Mouse (Mus musculus) skeletal muscle tissue, adult 2 months (tissue): ENCODE measurements around the gene Gm20388.

Experiments used
- DNase-seq: peaks from one replicate; pipeline ENCODE4 v3.0.0-alpha.2; 2012; ENCODE audit warnings: low read depth, low spot score

Gene Gm20388

DNA sequence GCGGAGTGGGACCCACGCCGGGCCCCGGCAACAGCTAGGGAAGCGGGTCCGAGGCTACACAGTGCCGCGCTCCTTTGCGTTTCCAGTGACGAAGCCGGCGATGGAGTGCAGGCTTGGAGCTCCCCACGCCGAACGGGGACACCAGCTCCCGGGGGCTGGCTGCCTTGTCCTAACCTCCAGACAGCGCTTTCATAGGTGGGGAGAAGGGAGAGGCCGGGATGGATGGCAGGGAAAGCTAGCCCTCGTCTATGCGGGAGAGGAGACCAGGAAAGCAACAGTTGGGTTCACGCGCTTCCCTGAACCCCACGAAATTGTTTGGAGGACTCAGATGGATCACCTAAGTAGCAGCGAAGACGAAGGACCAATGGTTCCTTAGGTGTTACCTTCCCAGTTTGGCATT is 1204.5 kb downstream of the Gm20388 start:
- no peak for DNase-seq

DNA sequence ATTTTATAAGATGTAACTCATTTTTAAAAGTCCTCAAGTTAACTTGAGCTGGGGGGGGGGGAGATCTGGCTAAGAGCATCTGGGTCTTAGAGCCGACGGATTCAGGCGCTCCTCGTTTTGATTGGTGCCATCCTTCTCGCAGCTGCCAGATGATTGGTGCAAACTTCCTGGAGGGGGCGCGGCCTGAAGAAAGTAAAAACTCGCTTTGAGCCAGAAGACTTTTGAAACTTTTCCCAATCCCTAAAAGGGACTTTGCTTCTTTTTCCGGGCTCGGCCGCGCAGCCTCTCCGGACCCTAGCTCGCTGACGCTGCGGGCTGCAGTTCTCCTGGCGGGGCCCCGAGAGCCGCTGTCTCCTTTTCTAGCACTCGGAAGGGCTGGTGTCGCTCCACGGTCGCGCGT is 1205.3 kb downstream of the Gm20388 start, which contains the start of gene Foxc2:
TSS of gene Foxc2 (plus strand) at position 224 of the 400 bp plus-strand sequence.
- DNase-seq: peak; percentile 80

DNA sequence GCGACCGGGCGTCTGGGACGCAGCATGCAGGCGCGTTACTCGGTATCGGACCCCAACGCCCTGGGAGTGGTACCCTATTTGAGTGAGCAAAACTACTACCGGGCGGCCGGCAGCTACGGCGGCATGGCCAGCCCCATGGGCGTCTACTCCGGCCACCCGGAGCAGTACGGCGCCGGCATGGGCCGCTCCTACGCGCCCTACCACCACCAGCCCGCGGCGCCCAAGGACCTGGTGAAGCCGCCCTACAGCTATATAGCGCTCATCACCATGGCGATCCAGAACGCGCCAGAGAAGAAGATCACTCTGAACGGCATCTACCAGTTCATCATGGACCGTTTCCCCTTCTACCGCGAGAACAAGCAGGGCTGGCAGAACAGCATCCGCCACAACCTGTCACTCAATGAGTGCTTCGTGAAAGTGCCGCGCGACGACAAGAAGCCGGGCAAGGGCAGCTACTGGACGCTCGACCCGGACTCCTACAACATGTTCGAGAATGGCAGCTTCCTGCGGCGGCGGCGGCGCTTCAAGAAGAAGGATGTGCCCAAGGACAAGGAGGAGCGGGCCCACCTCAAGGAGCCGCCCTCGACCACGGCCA is 1206.0 kb downstream of the Gm20388 start:
- DNase-seq: no peak

DNA sequence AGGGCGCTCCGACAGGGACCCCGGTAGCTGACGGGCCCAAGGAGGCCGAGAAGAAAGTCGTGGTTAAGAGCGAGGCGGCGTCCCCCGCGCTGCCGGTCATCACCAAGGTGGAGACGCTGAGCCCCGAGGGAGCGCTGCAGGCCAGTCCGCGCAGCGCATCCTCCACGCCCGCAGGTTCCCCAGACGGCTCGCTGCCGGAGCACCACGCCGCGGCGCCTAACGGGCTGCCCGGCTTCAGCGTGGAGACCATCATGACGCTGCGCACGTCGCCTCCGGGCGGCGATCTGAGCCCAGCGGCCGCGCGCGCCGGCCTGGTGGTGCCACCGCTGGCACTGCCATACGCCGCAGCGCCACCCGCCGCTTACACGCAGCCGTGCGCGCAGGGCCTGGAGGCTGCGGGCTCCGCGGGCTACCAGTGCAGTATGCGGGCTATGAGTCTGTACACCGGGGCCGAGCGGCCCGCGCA is 1206.6 kb downstream of the Gm20388 start:
- DNase-seq: no peak

DNA sequence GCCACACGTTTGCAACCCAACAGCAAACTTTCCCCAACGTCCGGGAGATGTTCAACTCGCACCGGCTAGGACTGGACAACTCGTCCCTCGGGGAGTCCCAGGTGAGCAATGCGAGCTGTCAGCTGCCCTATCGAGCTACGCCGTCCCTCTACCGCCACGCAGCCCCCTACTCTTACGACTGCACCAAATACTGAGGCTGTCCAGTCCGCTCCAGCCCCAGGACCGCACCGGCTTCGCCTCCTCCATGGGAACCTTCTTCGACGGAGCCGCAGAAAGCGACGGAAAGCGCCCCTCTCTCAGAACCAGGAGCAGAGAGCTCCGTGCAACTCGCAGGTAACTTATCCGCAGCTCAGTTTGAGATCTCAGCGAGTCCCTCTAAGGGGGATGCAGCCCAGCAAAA is 1207.3 kb downstream of the Gm20388 start:
- no peak for DNase-seq

DNA sequence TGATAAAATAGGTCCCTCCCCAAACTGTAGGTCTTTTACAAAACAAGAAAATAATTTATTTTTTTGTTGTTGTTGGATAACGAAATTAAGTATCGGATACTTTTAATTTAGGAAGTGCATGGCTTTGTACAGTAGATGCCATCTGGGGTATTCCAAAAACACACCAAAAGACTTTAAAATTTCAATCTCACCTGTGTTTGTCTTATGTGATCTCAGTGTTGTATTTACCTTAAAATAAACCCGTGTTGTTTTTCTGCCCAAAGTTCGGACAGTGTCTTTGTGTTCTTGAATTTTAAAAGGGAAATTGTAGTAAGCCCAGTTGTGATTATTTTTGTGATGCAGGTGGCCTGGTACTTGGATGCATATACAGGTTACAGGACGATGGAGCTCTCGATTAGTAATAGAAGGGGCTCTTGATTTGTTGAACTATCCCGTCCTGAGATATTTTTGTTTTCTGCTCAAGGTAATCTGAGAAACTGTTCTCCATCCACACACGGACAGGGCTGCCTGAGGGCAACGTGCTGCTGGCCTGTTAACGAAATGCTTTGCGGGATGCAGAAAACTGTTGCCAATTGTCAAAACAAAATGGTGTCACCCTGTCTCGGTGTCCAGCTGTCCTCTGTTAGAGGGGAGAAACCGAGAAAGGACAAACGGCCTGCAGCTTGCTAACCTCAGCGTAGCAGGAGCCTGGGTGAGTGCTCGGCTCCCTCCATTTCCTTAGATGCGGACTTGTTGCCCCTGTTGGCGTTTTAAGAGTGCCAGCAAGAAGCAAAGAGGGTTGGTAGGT is 1208.2 kb downstream of the Gm20388 start:
- no peak for DNase-seq

DNA sequence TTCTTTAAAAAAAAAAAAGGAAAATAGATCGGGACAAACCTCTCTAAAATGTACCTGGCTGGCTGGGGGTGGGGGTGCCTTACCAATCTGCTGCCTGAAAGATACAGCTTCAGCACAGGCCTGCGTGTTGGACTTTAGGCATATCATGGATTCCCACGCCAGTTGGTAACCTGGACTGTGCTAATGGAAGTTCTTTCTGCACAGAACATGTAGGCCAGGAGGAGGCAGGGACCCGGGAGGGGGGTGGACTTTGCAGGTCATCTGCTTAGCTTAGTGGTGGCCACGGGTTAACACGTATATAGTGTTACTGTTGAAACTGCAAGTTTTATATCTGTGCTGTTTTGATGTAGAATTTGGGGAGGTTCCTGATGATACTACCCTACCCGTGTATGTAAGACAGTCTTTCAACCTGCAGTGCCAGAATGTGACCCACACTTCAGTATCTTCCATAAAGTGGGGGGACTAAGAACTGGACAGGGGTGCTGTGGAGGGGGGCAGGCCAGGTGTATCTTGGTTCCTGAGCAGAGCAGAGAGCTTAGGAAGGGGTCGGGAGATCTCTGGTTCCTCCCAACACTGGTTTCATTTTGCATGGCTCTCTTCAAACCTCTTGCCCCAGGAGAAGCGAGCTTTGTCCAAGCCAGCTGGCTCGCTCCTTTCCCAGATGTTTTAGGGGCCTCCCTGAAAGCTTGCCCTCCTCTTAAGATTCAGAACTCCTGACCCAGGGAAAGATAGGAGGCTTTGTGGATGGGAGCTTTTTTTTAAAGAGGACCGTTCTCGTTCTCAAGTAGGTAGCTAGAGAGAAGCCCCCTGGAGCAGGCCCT is 1209.2 kb downstream of the Gm20388 start:
- DNase-seq: no peak

DNA sequence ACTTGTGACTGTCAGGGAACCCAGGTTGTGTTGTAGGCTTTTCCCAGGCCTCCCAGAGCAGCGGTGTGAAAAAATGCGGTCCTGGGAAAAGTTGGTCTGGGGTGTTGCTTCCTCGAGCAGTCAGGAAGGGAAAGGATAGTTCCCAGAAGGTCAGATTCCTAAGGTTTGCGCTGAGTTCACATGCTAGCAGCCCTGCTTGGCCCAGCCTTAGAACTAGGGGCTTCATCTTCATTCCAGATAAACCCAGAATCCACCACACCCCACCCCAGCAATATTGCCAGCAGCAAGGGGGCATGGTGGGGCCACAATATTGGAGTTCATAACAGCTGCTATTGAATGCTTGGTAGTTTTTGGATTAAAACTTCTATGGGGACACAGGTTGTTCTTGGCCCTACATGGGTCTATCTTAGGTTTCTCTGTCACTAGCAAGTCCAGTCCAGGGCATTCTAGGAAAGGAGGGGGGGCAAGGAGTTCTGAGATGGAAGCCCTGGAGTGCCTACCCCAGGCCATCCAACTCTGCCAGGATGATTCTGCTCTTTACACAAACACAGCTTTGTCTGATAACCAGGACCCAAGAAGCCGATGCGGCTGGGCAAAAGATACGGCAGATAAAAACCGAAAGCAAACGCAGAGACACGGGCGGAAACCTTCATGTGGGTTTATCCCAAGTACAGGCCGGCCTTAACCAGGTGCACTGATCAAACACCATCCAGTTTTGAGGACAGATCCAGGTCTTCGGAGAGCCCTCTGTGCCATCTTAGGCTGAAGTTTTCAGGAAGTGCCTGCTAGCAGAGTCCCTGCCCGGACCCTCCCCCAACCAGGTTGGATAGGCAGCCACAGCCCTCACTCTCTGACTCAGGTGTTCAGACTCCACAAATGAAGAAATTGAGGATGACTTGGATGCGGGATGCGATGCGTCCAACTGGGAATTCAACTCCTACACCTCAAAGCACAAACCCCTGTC is 1210.1 kb downstream of the Gm20388 start:
- DNase-seq: no peak

DNA sequence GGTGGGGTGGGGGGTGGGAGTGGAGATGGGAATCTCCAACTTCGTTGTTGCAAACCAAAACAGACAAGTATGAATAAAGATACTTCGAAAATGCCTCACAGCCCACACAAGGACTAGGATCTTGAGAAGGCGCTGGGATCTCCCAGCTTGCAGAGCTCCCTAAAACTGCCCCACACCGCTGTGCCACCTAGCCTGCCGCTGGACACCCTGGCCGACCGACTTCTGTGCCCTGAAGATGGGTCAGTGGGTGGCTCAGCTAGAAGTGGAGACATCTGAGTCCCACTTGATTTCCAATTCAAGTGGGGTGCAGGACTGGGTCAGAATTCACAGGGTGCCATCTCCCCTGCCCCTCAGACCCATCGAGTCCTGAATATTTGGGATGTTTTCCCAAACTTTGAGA is 1211.1 kb downstream of the Gm20388 start:
- no peak for DNase-seq

DNA sequence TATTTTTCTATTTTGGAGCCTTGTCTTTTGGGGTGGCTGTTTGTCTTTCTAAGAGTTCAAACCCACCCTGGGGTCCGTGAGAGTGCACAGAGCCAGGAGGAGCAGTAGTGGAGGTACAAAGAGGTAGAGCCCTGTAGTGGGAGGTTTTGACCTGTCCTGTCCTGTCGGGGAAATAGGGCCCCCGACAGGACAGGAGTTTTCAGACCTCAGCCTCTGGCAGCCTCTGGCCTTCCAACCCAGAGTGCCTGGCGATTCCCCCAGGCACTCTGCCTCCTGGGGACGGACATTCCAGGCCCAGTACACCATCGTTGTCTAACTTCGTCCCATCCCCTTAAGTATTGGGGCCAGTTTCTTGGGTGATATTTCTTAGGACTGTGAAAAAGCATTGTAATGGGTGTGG is 1211.7 kb downstream of the Gm20388 start:
- DNase-seq: no peak

DNA sequence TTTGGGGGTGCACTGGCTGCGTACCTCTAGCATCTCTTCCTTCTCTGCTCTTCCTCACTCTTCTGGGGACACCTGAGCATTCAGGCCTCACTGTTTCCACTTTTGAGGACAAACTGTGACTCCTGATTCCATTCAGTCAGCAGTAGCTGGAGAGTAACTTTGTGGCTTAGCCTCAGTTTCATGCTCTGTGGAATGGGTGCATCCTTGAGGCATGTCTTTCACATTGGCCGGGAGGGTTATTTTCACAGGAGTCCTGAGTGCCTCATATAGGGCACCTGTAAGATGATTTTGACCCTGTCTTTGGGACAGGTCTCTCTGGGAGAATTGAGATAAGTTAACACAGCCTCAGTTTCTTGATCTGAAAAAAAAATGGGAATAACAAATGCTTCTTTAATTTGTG is 1212.5 kb downstream of the Gm20388 start:
- no peak for DNase-seq

DNA sequence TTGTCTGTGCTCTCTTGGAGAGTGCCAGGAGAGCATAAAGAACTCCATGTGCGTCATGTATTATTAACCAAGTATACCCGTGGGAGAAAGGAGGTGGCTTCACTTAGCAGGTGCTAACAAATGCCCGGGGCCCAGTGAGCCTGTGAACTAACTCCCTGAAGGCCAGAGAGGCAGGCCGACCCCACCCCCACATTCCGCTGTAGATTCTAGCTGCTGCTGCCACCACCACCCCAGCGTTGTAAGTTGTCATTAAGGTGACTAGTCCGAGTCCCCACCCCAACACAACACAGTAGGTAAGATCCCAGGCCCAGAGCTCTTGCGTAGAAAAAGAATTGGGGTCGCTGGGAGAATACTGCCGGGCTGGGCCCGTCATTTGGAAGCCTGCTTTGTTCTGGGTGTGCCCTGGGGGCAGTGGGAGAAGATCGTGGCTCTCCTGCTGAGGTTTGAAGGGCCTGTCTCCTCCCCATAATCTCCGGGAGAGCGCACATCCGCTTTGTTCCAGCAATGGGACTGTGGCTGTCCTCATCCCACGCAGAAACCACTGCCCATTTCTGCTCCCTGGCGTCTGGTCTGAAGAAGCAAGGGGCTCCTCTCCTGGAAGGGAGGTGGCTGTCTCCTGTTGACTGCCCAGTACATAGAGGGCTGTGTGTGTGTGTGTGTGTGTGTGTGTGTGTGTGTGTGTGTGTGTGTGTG is 1214.1 kb downstream of the Gm20388 start:
- no peak for DNase-seq

DNA sequence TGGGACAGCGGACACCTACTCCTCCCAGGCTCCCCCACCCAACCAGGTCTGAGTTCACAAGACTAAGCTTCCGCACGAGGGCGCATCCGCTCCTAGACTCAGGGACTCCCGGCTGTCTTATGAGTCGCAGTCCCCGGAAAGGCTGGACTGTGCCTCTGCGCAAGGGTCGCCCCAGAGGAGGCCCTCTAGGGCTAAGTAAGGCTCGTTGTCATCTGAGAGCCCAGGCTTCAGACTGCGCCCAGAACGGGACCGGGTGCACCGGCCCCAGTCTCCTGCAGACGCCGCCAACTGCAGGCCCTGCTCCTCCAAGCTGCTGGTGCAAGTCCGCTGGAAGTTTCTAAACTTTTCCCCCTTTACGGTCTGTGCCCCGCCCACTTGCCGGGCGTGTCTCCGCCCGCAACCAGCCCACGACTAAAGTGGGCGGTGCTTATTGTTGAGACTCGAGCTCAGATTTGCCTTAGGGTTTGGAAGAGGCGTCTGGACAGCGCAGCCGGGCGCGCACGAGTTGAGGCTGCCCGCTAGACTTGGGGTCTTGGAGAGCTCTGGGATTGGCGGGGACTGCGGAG is 1214.8 kb downstream of the Gm20388 start:
- peak; percentile 21 for DNase-seq

DNA sequence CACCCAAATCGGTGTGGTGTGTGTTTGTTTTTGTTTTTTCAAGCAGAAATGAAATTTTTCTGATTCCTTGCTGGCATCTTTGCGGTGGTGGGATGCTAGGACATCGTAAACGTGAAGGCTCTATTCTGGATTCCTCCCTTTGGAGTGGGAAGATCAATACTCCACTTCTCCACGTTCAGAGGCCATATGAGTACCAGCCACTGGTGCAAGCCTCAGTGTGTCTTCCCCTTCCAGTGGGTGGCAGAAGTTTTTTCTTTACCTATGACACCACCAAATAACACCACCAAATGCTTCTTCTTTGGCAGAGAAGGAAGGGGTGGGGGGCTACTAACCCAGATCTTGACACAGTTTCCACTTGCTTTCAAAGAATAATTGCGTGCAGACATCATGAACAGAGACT is 1215.5 kb downstream of the Gm20388 start:
- DNase-seq: no peak

DNA sequence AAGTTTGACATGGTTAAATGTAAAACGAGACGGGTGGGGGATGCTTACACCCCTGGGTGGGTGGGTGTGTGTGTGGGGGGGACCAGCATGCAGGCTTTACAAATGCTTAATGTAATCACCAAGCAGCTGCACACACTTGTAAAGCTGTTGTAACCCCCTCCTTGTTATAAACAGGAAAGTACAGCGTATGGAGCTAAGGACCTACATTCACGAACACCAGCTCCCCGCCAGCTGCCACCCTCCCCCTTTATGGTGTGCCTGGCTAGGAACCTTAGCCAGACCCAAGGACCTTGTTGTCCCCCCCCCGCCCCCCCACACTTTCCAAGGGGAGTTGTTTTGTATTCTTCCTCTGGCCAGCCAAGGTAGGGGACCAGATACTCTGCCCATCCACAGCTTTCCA is 1216.1 kb downstream of the Gm20388 start:
- no peak for DNase-seq

DNA sequence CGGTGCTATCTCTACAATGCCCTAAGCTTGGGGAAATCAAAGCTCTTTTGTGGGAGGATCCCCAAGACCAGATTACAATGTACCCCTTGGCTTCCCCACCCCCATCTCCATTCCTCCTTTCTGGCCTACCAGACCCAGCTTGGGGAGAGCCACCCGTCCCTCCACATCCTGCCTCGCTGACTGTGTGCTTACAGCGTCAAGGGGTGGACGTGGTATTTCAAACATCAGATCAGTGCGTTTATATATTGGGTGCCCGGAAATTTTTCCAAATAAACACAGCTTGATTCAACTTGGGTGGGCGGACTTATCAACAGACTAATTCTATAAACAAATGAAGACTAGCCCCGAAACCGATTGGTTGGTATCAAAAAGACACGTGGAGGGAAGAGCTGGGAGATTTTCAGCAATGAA is 1216.7 kb downstream of the Gm20388 start:
- no peak for DNase-seq

DNA sequence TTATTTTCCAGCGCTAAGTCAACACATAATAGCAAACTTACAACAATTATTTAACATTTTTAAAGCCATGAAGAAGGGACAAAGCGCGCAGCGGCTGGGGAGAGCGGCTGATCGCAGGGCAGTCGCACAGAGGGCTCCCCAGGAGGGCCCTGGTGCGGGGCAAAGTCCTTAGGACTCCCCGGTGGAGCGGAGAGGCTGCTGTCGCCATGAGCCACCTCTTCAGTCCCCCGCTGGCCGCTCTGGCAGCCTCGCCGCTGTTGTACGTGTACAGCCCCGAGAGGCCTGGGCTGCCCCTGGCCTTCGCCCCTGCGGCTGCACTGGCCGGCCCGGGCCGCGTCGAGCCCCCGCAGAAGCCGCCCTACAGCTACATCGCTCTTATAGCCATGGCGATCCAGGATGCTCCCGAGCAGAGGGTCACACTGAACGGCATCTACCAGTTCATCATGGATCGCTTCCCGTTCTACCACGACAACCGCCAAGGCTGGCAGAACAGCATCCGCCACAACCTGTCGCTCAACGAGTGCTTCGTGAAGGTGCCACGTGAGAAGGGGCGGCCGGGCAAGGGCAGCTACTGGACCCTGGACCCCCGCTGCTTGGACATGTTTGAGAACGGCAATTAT is 1217.2 kb downstream of the Gm20388 start, which contains the start of gene Foxl1:
TSS of gene Foxl1 (plus strand) at position 185 of the 620 bp plus-strand sequence.
- DNase-seq: no peak

DNA sequence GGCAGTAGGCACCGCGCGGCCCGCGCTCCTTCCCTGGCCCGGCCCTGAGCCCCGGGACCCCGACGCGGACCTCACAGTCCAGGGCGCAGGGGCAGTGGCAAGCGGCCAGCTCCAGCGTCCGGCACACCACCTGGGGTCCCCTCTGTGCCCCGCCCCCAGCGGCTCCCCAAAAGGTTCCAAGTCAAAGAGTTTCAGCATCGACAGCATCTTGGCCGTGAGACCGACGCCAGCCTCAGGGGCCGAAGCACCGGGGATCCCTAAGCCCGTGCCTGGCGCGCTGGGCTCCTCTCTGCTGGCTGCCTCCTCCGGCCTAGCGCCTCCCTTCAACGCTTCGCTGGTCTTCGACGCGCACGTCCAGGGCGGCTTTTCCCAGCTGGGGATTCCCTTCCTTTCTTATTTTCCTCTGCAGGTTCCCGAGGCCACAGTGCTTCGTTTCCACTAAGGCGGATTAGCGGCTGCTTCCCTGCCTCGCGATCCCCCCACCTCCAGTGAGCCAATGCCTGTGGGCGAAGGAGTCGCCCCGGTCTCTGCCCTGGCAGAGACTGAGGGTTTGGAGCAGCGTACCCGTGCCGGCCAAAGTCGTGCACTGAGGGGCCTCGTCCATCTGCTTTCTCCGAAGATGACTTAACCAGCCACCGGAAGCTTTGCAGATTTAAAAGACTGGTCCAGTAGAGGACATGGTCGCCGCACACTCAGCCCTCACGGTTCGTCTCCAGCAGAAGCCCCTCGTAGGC is 1218.1 kb downstream of the Gm20388 start:
- DNase-seq: no peak
